Mouse (Mus musculus) stomach, postnatal 0 days (tissue): Measurements from ENCODE around the gene Creb5.

Source experiments
- CTCF ChIP-seq: IDR thresholded peaks from 2 replicates; pipeline ENCODE4 v1.5.1; 2016; ENCODE audit warnings: antibody characterized with exemption, low read depth, mild to moderate bottlenecking, moderate library complexity
- EP300 ChIP-seq: optimal IDR thresholded peaks from 2 replicates; pipeline ENCODE3; 2016; ENCODE audit warnings: antibody characterized with exemption

GRCm38 (mm10) chr6:53596402-53596801 lies 309.3 kb downstream of the Creb5 start:
- TF ChIP-seq CTCF (no peak), EP300 (no peak)
